Mouse (Mus musculus) embryonic facial prominence, embryonic 10.5 days (tissue): ENCODE results near the gene Hectd2. TPM values are rescaled to one million over a fixed set of nuclear protein-coding genes. Genes with fewer than 3 reads are reported as not detected.

Source experiments
- DNase-seq: peaks from one replicate; pipeline ENCODE4 v3.0.0-alpha.2; 2017; ENCODE audit warnings: low spot score
- H3K27ac ChIP-seq: fragments of 300-500 bp; sonication (generic); replicated peaks from 2 replicates; pipeline ENCODE4 v1.5.1; 2016; ENCODE audit warnings: mild to moderate bottlenecking
- H3K27me3 ChIP-seq: fragments of 300-500 bp; sonication (generic); replicated peaks from 2 replicates; pipeline ENCODE4 v1.6.1; 2016; ENCODE audit warnings: low read depth, mild to moderate bottlenecking; ENCODE audit not compliant: poor library complexity, severe bottlenecking
- H3K36me3 ChIP-seq: fragments of 300-500 bp; sonication (generic); replicated peaks from 2 replicates; pipeline ENCODE4 v1.6.1; 2016; ENCODE audit warnings: mild to moderate bottlenecking, moderate library complexity
- H3K4me1 ChIP-seq: fragments of 300-500 bp; sonication (generic); 2 replicates; pipeline ENCODE4 v1.6.1; 2016
- H3K4me3 ChIP-seq: fragments of 300-500 bp; sonication (generic); 2 replicates; pipeline ENCODE4 v1.5.1; 2016; ENCODE audit warnings: mild to moderate bottlenecking, moderate library complexity
- H3K9me3 ChIP-seq: fragments of 300-500 bp; sonication (generic); 2 replicates; pipeline ENCODE4 v1.6.1; 2016; ENCODE audit warnings: mild to moderate bottlenecking
- WGBS: fragments of 180-500 bp; shearing (Covaris S2); methylation state at CpG from one replicate; pipeline ENCODE4 v1.1.7; 2016; 5-methylcytosine and 5-hydroxymethylcytosine counted together
- polyA plus RNA-seq: library from polyadenylated mRNA; unstranded; fragments of >200 nt; fragmentation: Nextera tagmentation; extraction: Ambion mirVana; gene quantifications from 2 replicates; pipeline ENCODE4 v1.2.1, GENCODE M21; 2016

Gene Hectd2
- polyA plus RNA-seq, 1 experiment from 2014 or later: 2.3 TPM

GRCm38 (mm10) chr19:36536929-36537328 lies 17.5 kb upstream of the Hectd2 start:
- Histone ChIP-seq H3K36me3 (no peaks in the 10 kb centered on the region), H3K4me1 (peaks cover 22% of the 10 kb centered on the region), H3K4me3 (no peak overlapping the region), H3K27ac (no peak overlapping the region), H3K27me3 (peaks cover 12% of the 10 kb centered on the region), H3K9me3 (no peaks in the 10 kb centered on the region)
- DNase-seq: no peak
- 90% methylated on average over 11 of the region's 11 CpGs for WGBS

GRCm38 (mm10) chr19:36538528-36538927 lies 15.9 kb upstream of the Hectd2 start:
- H3K27ac ChIP-seq: no peak overlapping the region
- H3K4me1 ChIP-seq: peaks cover 22% of the 10 kb centered on the region
- peaks cover 12% of the 10 kb centered on the region for H3K27me3 ChIP-seq
- WGBS: 11% methylated on average over 4 of the region's 4 CpGs
- no peaks in the 10 kb centered on the region for H3K36me3 ChIP-seq
- peak; percentile 54 for DNase-seq
- no peaks in the 10 kb centered on the region for H3K9me3 ChIP-seq
- H3K4me3 ChIP-seq: no peak overlapping the region

- peaks cover 17% of the 10 kb centered on the region for H3K4me1 ChIP-seq
- no peaks in the 10 kb centered on the region for H3K9me3 ChIP-seq
- WGBS: 89% methylated on average over 2 of the region's 2 CpGs
- no peak for DNase-seq
- no peak overlapping the region for H3K27ac ChIP-seq
- H3K36me3 ChIP-seq: no peaks in the 10 kb centered on the region
- peaks cover 12% of the 10 kb centered on the region for H3K27me3 ChIP-seq
- no peak overlapping the region for H3K4me3 ChIP-seq
Measured at GRCm38 (mm10) chr19:36539311-36539710, 15.1 kb upstream of the Hectd2 start.

GRCm38 (mm10) chr19:36540012-36540606 lies 14.3 kb upstream of the Hectd2 start:
- Histone ChIP-seq H3K36me3 (no peaks in the 10 kb centered on the region), H3K4me3 (no peak overlapping the region), H3K9me3 (no peaks in the 10 kb centered on the region), H3K27me3 (peaks cover 12% of the 10 kb centered on the region), H3K27ac (no peak overlapping the region), H3K4me1 (peaks cover 9% of the 10 kb centered on the region)
- no peak for DNase-seq
- WGBS: 81% methylated on average over 10 of the region's 10 CpGs

DNA sequence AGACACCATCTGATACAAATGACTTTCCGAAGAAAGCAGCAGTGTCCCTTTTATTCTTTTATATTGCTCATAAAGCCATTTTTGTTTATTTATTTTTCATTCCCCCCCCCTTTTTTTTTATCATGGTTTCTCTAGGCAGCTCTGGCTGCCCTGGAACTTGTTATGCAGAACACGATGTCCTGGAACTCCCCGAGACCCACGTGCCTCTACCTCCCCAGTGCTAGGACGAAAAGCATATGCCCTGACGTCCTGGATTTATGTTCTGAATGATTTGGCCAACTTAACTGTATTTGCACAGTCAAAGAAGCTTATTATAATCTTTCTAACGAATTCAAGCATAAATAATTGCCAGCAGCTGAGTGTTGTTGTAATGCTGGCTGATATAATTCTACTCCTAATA lies 13.7 kb upstream of the Hectd2 start:
- Histone ChIP-seq H3K27ac (no peak overlapping the region), H3K4me1 (peaks cover 3% of the 10 kb centered on the region), H3K27me3 (peaks cover 12% of the 10 kb centered on the region), H3K9me3 (no peaks in the 10 kb centered on the region), H3K4me3 (no peak overlapping the region), H3K36me3 (no peaks in the 10 kb centered on the region)
- 80% methylated on average over 7 of the region's 7 CpGs for WGBS
- DNase-seq: no peak

DNA sequence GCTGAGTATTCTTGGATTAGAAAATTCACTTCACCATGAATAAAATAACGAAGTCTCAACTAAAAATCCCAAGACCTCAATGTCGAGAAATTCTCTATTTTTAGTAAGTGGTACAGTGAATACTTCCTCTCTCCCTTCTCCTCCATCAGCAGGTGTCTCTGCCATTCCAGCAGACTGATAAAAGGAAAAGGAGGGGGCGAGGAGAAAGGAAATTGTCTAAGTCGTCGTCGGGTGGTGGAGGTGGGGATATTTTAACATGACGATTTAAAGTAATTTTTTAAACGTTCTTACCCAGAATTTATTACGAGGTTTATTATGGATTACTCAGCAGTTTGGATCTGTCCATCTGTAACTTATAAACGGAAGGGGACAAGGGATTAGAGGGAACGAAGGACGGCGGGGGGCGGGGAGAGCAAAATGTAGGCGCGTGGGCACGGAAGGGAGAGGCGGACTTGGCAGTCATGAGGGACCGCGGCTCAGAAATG lies 836 bp upstream of the Hectd2 start:
- 8% methylated on average over 20 of the region's 20 CpGs for WGBS
- Histone ChIP-seq H3K9me3 (no peaks in the 10 kb centered on the region), H3K4me3 (peak overlapping the region; percentile 81), H3K36me3 (no peaks in the 10 kb centered on the region), H3K4me1 (peaks cover 8% of the 10 kb centered on the region), H3K27ac (peak overlapping the region; percentile 83; the same call in 1 of the 2 replicates), H3K27me3 (peaks cover 41% of the 10 kb centered on the region)
- DNase-seq: no peak

DNA sequence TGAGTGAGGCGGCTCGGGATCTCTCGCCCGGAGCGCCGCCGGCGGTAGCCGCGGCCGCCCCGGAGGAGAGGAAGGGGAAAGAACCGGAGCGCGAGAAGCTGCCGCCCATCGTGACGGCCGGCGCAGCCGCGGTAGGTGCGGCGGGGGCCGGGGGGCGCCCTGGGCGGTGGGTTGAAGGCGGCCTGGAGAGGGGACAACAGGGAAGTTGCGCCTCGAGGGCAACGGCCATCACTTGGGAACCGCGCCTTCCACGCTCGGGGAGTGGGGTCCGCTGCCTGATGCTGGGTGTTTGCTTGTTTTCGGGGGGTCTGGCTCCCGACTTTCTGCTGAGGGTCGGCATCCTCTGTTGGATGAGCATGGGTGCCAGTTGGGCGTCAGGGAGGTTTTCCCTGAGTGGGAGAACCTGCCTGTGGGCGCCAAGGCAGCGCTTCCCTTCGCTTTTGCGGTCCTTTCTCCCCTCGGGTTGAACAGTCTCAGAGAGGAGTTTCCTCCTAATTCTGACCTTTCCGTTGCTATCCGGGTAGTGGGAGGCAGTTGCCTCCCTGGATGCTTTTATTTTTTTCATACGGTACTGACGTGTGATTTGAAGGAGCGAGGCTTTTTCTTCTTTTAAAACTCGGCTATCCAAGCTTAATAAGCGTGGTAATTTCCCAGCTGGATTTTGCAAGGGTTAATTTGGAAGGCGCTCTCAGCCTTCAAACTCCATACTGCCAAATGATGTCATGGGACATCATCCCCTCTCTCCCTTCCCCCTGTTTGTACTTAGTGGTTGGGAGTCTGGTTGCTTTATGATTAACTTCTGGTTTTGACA lies 551 bp downstream of the Hectd2 start:
- Histone ChIP-seq H3K27ac (peak overlapping the region; percentile 89), H3K36me3 (no peaks in the 10 kb centered on the region), H3K9me3 (no peaks in the 10 kb centered on the region), H3K4me1 (peaks cover 8% of the 10 kb centered on the region), H3K4me3 (peak overlapping the region; percentile 81), H3K27me3 (peaks cover 41% of the 10 kb centered on the region)
- under 1% methylated on average over 52 of the region's 53 CpGs for WGBS
- DNase-seq: peak; percentile 79

DNA sequence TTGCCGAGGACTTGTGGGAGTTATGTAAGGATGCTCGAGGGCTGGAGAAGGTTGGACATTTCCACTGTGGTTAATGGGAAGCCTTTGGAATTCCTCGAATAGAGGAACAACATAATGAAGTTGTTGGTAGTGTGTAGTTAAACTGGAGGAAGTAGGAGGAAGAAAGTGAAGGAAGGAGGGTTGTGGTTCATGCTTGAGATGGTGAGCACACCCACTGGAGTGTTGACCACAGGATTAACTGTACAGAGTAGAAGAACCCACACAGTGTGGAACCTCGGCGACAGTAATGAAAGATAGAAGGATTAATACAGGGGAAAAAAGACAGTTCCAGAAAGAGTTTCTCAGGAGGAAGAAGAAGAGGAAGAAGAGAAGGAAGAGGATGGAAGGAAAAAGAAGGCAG lies 4.9 kb downstream of the Hectd2 start:
- no peak for DNase-seq
- Histone ChIP-seq H3K9me3 (no peaks in the 10 kb centered on the region), H3K4me1 (0 out of 2 replicates have a peak, but pooled peaks cover 4% of the 10 kb centered on the region), H3K36me3 (no peaks in the 10 kb centered on the region), H3K27me3 (peaks cover 6% of the 10 kb centered on the region), H3K4me3 (no peak overlapping the region), H3K27ac (no peak overlapping the region)
- WGBS: 84% methylated on average over 5 of the region's 5 CpGs

- H3K36me3 ChIP-seq: no peaks in the 10 kb centered on the region
- H3K27me3 ChIP-seq: peaks cover 6% of the 10 kb centered on the region
- DNase-seq: no peak
- H3K4me1 ChIP-seq: 0 out of 2 replicates have a peak, but pooled peaks cover 4% of the 10 kb centered on the region
- H3K27ac ChIP-seq: no peak overlapping the region
- H3K9me3 ChIP-seq: no peaks in the 10 kb centered on the region
- no peak overlapping the region for H3K4me3 ChIP-seq
- WGBS: 21% methylated on average over 2 of the region's 2 CpGs
Measured at GRCm38 (mm10) chr19:36560160-36560559, 5.7 kb downstream of the Hectd2 start.

- Histone ChIP-seq H3K27me3 (no peaks in the 10 kb centered on the region), H3K36me3 (no peaks in the 10 kb centered on the region), H3K9me3 (no peaks in the 10 kb centered on the region), H3K4me1 (no peaks in the 10 kb centered on the region), H3K27ac (no peak overlapping the region), H3K4me3 (no peak overlapping the region)
- WGBS: 67% methylated on average over 2 of the region's 2 CpGs
- DNase-seq: no peak
Measured at GRCm38 (mm10) chr19:36561171-36561570, 6.7 kb downstream of the Hectd2 start.

- no peak overlapping the region for H3K4me3 ChIP-seq
- 84% methylated on average over 2 of the region's 2 CpGs for WGBS
- DNase-seq: no peak
Measured at GRCm38 (mm10) chr19:36564396-36564795, 10.0 kb downstream of the Hectd2 start.

DNA sequence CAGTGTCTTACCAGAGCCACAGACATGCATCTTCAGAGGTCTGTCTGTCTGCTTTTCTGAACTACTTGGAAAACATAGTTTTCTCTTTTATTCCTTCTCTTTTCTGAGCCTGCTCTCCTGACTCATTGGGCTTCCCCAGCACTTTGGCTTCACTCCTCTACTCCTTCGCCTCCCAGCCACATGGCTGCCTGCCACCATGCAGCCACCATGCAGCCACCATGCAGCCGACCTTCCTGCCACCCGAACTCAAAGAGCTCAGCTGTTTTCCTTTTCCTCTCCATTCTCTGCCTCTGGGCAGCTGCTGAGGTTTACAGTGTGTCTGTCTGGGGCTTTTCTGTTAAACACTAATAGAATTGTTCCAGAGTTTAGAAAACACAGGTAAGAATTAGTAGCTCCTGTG lies 19.5 kb downstream of the Hectd2 start:
- no peak for DNase-seq
- H3K36me3 ChIP-seq: no peaks in the 10 kb centered on the region
- WGBS: 53% methylated on average over 3 of the region's 3 CpGs
- H3K4me1 ChIP-seq: no peaks in the 10 kb centered on the region
- H3K27me3 ChIP-seq: no peaks in the 10 kb centered on the region
- H3K27ac ChIP-seq: no peak overlapping the region
- H3K9me3 ChIP-seq: no peaks in the 10 kb centered on the region
- no peak overlapping the region for H3K4me3 ChIP-seq

More at GRCm38 (mm10) chr19:36564396-36564795, 10.0 kb downstream of the Hectd2 start:
- no peaks in the 10 kb centered on the region for H3K36me3 ChIP-seq
- no peaks in the 10 kb centered on the region for H3K9me3 ChIP-seq
- no peaks in the 10 kb centered on the region for H3K27me3 ChIP-seq
- H3K27ac ChIP-seq: no peak overlapping the region
- H3K4me1 ChIP-seq: no peaks in the 10 kb centered on the region

GRCm38 (mm10) chr19:36575159-36575558 lies 20.7 kb downstream of the Hectd2 start:
- Histone ChIP-seq H3K27ac (no peak overlapping the region), H3K27me3 (no peaks in the 10 kb centered on the region), H3K4me3 (no peak overlapping the region), H3K9me3 (no peaks in the 10 kb centered on the region), H3K36me3 (no peaks in the 10 kb centered on the region), H3K4me1 (no peaks in the 10 kb centered on the region)
- DNase-seq: no peak
- 85% methylated on average over 6 of the region's 6 CpGs for WGBS
